Mouse (Mus musculus): ENCODE data around the gene Slc30a10.

- TF ChIP-seq CTCF (IDR thresholded peaks at IDR 0.05; ENCODE audit: extremely low read depth, insufficient read length, insufficient replicate concordance, low read depth, low read length) (no peak), POLR2A (IDR thresholded peaks at IDR 0.05; ENCODE audit: low read depth, low read length) (no peak)
These were observed 29.6 kb downstream of the Slc30a10 start for GRCm38 (mm10) chr1:185484281-185484680.

Measured in small intestine, adult 2 months (tissue).